15 mouse cellular contexts compared by ENCODE assay signal in genomic region chr19:47363086-47363668, GRCm38 (mm10).
DNase-seq lines count a peak whose midpoint lies in the region; ATAC-seq lines count a peak whose summit lies in the region.
"Had no signal": no experiment of that assay in that cellular context is flagged by ENCODE, and none has a peak within 500 bp of the region (broad histone marks: within the 10 kb centered on the region; RNA-seq: fewer than 3 reads in every experiment).

No protein-coding gene starts in this region.

- peak; percentile 69 for DNase-seq in embryo, embryonic 10 days (ENCODE audit: low spot score)
- DNase-seq in embryo, embryonic 9.5 days (ENCODE audit: extremely low spot score), result no peak
- DNase-seq in embryonic facial prominence, embryonic 11.5 days (ENCODE audit: low spot score), result no peak
- no peak for DNase-seq in urinary bladder, postnatal 14 days (ENCODE audit: low spot score)
- DNase-seq: cerebellum, adult 8-10 months; forebrain, postnatal 0 days; heart, adult 18-20 months; heart, postnatal 4 days; kidney, postnatal 4 days; lung, adult 18-20 months had no signal

- H3K9me3 ChIP-seq in midbrain, embryonic 16.5 days (replicated peaks; ENCODE audit: control insufficient read depth, low read length, poor library complexity, severe bottlenecking), result no peaks in the 10 kb centered on the region
- H3K9me3 ChIP-seq in midbrain, embryonic 15.5 days, result no peaks in the 10 kb centered on the region
- H3K9me3 ChIP-seq in embryonic facial prominence, embryonic 11.5 days (replicated peaks; ENCODE audit: control insufficient read depth, low read length), result no peaks in the 10 kb centered on the region

- no peak overlapping the region for H3K4me2 ChIP-seq in midbrain, embryonic 16.5 days (ENCODE audit: low read length)
- H3K4me2 ChIP-seq in midbrain, embryonic 15.5 days, result no peak overlapping the region
- no peak overlapping the region for H3K4me2 ChIP-seq in embryonic facial prominence, embryonic 11.5 days (ENCODE audit: low read depth, low read length)

- H3K27me3 ChIP-seq in midbrain, embryonic 16.5 days (ENCODE audit: control insufficient read depth, insufficient read depth, low read depth, low read length), result no peaks in the 10 kb centered on the region
- no peaks in the 10 kb centered on the region for H3K27me3 ChIP-seq in midbrain, embryonic 15.5 days (replicated peaks)
- H3K27me3 ChIP-seq in embryonic facial prominence, embryonic 11.5 days (ENCODE audit: control insufficient read depth, insufficient read depth, low read length), result no peaks in the 10 kb centered on the region

- 63% methylated on average over 9 of the region's 9 CpGs for WGBS in midbrain, embryonic 16.5 days
- WGBS in midbrain, embryonic 15.5 days, result 59% methylated on average over 9 of the region's 9 CpGs
- WGBS in embryonic facial prominence, embryonic 11.5 days, result 58% methylated on average over 9 of the region's 9 CpGs

- H3K4me3 ChIP-seq in midbrain, embryonic 16.5 days (ENCODE audit: low read depth, low read length), result no peak overlapping the region
- H3K4me3 ChIP-seq in midbrain, embryonic 15.5 days, result no peak overlapping the region
- H3K4me3 ChIP-seq in embryonic facial prominence, embryonic 11.5 days (ENCODE audit: low read depth, low read length), result no peak overlapping the region
- H3K4me3 ChIP-seq: myocyte had no signal

- no peak overlapping the region for H3K9ac ChIP-seq in midbrain, embryonic 16.5 days (ENCODE audit: low read depth, low read length)
- H3K9ac ChIP-seq in midbrain, embryonic 15.5 days, result no peak overlapping the region
- H3K9ac ChIP-seq in embryonic facial prominence, embryonic 11.5 days (replicated peaks; ENCODE audit: low read length), result no peak overlapping the region
- H3K9ac ChIP-seq: forebrain, postnatal 0 days had no signal

- H3K4me1 ChIP-seq in midbrain, embryonic 16.5 days (ENCODE audit: control insufficient read depth, insufficient read depth, low read length), result peaks cover 4% of the 10 kb centered on the region; the same call in 1 of the 2 replicates
- H3K4me1 ChIP-seq in midbrain, embryonic 15.5 days, result no peaks in the 10 kb centered on the region
- H3K4me1 ChIP-seq in embryonic facial prominence, embryonic 11.5 days (ENCODE audit: control insufficient read depth, insufficient read depth, low read length), result peaks cover 3% of the 10 kb centered on the region; the same call in 1 of the 2 replicates

- no peaks in the 10 kb centered on the region for H3K36me3 ChIP-seq in midbrain, embryonic 16.5 days (ENCODE audit: control insufficient read depth, insufficient read depth, low read length)
- H3K36me3 ChIP-seq in midbrain, embryonic 15.5 days (replicated peaks), result no peaks in the 10 kb centered on the region
- H3K36me3 ChIP-seq in embryonic facial prominence, embryonic 11.5 days (replicated peaks; ENCODE audit: control insufficient read depth, insufficient read depth, low read depth, low read length), result no peaks in the 10 kb centered on the region

- no peak overlapping the region for H3K27ac ChIP-seq in midbrain, embryonic 16.5 days (ENCODE audit: low read length)
- no peak overlapping the region for H3K27ac ChIP-seq in midbrain, embryonic 15.5 days
- no peak overlapping the region for H3K27ac ChIP-seq in embryonic facial prominence, embryonic 11.5 days (replicated peaks; ENCODE audit: low read depth, low read length)

- 0 out of 2 replicates have a peak, but pooled peaks have one; percentile 45 for ATAC-seq in midbrain, embryonic 16.5 days
- ATAC-seq in midbrain, embryonic 15.5 days (replicated peaks), result no peak
- ATAC-seq in embryonic facial prominence, embryonic 11.5 days (replicated peaks; ENCODE audit: insufficient number of reproducible peaks, low FRiP score, low TSS enrichment, low read depth), result 0 out of 2 replicates have a peak, but pooled peaks have one; percentile 12
- ATAC-seq in erythroblast, adult 5-6 weeks (replicated peaks; ENCODE audit: low FRiP score, poor library complexity, severe bottlenecking), result no peak
- ATAC-seq: forebrain, postnatal 0 days; intestine, embryonic 16.5 days had no signal

Comparison
In these comparisons a context has a peak if more than half of its experiments do, and no peak if none do; other contexts are left out.
1. ATAC-seq: peak in midbrain, embryonic 16.5 days (single experiment) and embryonic facial prominence, embryonic 11.5 days (single experiment); none in midbrain, embryonic 15.5 days (single experiment) and erythroblast, adult 5-6 weeks (single experiment).